Mouse (Mus musculus) cerebellum, postnatal 14 days (tissue): ENCODE measurements around the gene Exoc7.

Experiments
- DNase-seq, 2 experiments: peaks; one replicate each; pipeline ENCODE4 v3.0.0; 2021; ENCODE audit warnings: mixed read lengths in 2 of 2

The Exoc7 gene

DNA sequence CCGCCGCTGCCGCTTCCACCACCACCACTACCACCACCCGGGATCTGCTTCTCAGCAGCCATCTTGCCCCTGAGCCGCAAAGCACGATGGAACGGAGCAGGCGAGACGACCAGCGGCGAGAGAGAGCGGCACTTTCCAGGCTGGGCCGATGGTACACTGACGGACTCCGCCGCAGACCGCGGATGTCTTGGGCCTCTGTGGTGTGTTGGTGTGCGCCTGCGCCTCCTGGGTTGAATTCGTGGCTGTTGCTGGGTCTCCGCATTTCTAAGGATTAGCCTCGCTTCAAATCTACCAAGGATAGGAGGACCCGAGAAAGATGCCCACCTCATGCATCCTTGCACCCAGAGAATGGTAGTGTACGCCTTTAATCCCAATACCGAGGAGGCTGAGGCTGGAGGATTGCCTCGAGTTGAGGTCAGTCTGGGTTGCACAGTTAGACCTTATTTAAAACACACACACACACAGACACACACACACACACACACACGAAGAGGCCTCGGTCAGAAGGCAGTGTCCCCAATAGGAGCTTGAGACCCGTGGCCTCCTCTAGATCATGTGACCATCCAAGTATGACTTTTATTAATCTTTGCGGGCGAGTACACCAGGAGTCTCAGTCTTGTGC, 32.9 kb downstream of the Exoc7 start, which contains the start of gene Srp68:
Gene Srp68, minus strand, starts transcription at position 173 of the 622 bp plus-strand sequence.
- DNase-seq, result peak; percentile 93

DNA sequence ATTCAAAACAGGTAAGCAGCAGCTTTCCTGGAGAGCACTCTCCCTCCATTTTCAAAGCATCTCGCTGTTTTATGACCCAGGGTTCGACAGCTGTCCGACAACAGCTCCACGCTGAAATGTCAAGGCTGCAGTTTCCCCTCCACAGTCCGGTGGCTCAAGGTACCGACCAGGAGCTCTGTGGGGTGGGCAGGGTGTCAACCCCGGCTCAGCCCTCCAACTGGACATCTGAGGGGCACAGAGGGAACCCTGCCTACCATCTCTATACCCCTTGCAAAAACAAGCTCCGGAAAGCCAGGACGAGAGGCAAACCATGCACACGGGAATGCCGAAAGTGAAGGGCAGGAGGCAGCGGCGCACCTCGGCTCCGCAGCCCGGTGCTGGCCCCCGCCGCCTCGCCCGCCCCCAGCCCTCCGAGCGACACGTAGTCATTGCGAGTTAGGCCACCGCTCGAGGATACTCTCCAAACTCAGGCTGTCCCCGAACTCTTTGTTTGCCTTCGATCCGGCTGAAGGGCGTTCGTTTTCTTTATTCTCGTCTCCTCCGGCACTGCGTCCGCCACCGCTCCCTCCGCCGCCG, 33.5 kb downstream of the Exoc7 start:
- DNase-seq, result no peak

DNA sequence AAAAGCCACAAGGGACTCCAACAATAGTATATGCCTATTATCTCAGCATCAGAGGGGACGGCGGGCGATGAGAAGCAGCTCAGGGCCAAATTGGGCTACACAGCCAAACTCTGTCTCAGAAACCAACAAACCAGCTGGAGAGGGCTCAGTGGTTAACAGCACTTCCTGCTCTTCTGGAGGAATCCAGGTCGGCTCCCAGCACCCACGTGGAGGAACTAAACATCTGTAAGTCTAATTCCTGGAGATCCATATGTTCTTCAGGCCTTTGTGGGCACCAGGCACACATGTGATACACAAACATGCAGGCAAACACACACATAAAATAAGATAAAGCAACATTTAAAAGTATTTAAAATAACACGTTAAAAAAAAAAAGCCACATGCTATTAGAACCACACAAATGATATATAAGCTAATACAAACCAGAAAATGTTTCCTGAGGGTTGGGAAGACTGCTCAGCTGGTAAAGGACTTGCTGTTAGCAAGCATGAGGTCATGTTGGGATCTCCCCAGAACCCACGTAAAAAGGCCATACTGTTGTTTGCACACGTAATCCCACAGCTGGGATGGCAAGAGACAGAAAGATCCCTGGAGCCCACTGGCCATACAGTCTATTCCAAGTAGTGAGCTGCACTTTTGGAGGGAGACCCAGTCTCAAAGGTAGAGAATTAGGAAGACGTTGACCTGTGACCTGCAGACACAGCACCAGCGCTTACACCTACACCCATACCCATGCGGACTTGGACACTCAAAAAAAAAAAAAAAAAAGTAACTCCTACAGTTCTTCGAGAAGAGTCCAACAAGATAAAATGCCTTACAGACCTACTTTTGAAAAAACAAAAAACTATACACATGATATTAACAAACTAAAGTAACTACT, 34.2 kb downstream of the Exoc7 start:
- no peak for DNase-seq

DNA sequence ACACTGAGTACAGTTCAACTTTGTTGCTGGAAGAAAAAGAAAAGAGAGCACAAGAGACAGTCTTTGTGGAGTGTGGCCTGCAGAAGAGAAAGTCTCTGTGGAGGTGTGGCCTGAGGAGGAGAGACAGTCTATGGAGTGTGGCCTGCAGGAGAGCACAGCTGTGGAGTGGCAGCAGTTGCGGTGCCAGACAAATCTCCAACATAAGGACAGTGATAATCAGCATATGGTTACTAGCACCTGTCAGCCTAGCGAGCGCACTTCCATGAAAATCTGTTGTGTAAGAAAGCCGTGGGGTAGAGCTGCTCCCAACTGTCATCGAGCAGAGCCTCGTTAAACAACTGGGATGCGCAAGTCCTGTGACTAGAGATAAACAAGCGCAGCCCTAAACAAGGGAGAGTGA, 37.5 kb downstream of the Exoc7 start:
- no peak for DNase-seq

- no peak for DNase-seq
Observed at GRCm38 (mm10) chr11:116268313-116268712, 38.7 kb downstream of the Exoc7 start.

DNA sequence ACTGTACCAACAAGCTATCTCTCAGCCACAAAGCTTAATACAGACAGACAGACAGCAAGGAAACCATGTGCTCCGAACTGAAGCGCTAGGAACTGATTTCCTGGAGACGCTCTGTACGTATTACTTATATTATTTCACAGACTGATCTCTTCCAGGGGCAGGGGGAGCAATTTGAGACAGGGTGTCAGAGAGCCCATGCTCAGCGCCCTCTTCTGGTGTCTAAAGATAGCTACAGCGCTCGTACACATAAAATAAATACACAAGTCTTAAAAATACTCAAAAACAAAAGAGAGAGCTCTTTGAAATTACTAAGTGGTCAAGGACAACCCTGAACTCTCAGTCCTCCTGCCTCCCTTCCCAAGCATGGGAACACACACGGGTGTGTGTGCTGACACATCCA, 39.4 kb downstream of the Exoc7 start:
- no peak for DNase-seq

DNA sequence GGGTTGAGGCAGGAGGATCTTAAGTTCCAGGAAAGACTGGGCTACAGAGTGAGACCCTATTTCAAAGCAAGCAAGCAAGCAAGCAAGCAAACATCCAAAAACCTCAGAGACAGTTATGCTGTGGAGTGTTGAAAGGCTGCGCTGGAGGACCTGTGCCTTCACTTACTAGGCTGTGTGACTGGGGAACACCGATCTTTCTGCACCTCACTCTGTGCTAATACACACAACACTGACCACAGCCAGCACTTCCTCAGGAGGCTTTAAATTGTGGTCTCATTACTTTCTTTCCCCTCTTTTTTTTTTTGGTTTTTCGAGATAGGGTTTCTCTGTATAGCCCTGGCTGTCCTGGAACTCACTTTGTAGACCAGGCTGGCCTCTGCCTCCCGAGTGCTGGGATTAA, 41.2 kb downstream of the Exoc7 start:
- no peak for DNase-seq

GRCm38 (mm10) chr11:116265352-116265751, 41.7 kb downstream of the Exoc7 start:
- DNase-seq, result no peak

GRCm38 (mm10) chr11:116260259-116260658, 46.8 kb downstream of the Exoc7 start:
- DNase-seq, result no peak

GRCm38 (mm10) chr11:116259461-116259860, 47.6 kb downstream of the Exoc7 start:
- no peak for DNase-seq

GRCm38 (mm10) chr11:116255982-116256675, 50.9 kb downstream of the Exoc7 start:
- no peak for DNase-seq

GRCm38 (mm10) chr11:116255090-116255981, 51.7 kb downstream of the Exoc7 start:
- DNase-seq, result no peak

DNA sequence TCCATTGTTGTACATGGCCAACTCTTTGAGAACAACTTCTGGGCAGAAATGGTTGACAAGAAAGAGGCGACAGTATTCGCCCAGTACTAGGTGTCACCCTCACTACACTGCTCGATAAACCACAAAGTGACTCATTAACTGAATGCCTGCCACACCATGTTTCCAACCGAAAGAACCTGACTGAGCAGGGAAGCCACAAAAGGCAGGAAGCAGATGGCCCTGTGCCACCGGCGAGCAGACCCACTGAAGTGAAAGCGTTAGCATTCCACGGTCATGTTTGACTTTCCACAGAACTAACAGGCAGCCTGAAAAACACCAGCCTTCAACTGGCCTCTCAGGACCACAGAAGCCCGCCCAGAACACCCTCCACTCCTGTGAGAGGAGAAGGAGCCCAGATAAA, 52.4 kb downstream of the Exoc7 start:
- DNase-seq, result no peak

- DNase-seq, result no peak
Observed at GRCm38 (mm10) chr11:116253076-116253600, 53.9 kb downstream of the Exoc7 start.

DNA sequence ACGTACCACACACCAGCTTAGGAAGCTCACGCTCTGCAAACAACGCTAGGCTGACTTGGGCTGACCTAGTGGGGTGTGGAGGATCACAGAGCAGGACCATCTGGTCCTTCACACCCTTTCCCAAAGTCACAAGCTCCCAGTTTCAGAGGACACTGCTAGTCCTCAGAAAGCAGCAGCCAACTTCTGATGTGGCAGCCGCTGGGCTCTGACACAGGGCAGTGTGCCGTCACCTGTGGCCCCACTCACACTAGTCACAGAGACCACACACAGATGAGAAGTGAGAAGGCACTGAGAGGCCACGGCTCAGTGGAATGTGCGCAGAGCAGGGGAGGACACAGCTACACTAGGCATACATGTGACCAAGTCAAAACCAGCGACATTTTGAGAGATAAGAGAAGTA, 56.1 kb downstream of the Exoc7 start:
- DNase-seq, result no peak

DNA sequence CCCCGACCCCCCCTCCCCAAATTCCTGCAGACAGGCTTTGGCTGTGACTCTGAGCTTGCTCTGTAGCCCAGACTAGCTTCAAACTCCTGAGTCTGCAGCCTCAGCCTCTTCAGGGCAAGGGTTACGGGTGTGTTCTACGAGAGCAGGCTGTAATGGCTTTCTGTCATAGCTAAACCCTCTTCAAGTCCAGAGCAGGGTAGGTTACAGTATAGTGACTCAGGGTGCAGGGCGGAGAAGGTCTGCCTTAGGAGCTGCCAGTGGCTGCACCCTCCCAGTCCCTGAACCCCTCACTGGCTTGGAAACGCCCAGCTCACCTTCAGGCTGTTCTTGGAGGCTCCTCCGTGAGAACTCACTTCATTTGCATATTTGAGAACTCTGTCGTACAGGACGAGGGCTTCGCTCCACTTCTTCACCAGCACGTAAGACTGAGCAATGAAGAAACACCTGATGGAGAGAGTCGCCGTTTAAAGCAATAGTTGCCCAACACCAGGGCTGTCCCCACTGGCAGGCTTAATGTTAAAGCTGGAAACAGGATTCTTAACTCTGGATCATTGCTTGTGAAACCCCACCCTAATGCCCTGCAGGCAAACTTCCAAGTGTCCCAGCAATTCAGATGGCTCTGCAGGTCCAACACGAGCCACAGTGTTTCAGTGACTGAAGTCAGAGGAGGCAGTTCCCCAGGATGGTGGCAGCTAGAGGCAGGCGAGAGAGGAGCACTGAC, 59.4 kb downstream of the Exoc7 start:
- no peak for DNase-seq

GRCm38 (mm10) chr11:116245616-116246015, 61.4 kb downstream of the Exoc7 start:
- DNase-seq, result no peak

- no peak for DNase-seq
Observed at GRCm38 (mm10) chr11:116244580-116244979, 62.5 kb downstream of the Exoc7 start.

GRCm38 (mm10) chr11:116241744-116242235, 65.2 kb downstream of the Exoc7 start:
- no peak for DNase-seq

- DNase-seq, result no peak
Observed at GRCm38 (mm10) chr11:116239797-116240196, 67.2 kb downstream of the Exoc7 start.
